Mouse (Mus musculus) MEL (cell line): ENCODE measurements at regions not wholly inside any gene's neighbourhood (a gene's known extent, or its start where the extent isn't known, plus 50 kb on each side); places are given as distances from the start of the nearest gene placed in this dataset.

Experiments
- DNase-seq: peaks from one replicate; pipeline ENCODE4 v3.0.0; 2011; ENCODE audit warnings: low read depth, low spot score
- H3K27ac ChIP-seq: 2 replicates; pipeline ENCODE4 v1.5.1; 2012; ENCODE audit warnings: low read depth, mild to moderate bottlenecking, control low read depth, low read length, moderate library complexity; ENCODE audit not compliant: control insufficient read depth
- H3K27me3 ChIP-seq, 2 experiments: fragments of 150-350 bp in 1 of 2; sonication (generic) in 1 of 2; 2 replicates each; pipeline ENCODE4 v1.6.1; 2012; ENCODE audit warnings: low read length in 2 of 2, mild to moderate bottlenecking in 2 of 2, improper control_type of control experiment in 1 of 2, moderate library complexity in 1 of 2; ENCODE audit not compliant: insufficient read depth in 2 of 2, control insufficient read depth in 1 of 2
- H3K36me3 ChIP-seq, 2 experiments: 2 replicates each; pipeline ENCODE4 v1.6.1; 2012 to 2014; ENCODE audit warnings: low read length in 2 of 2, improper control_type of control experiment in 1 of 2, inconsistent platforms in 1 of 2, mild to moderate bottlenecking in 1 of 2; ENCODE audit not compliant: insufficient read depth in 2 of 2, control insufficient read depth in 1 of 2
- H3K4me1 ChIP-seq, 2 experiments: fragments of 150-350 bp in 1 of 2; sonication (generic) in 1 of 2; 2 replicates each; pipeline ENCODE4 v1.6.1; 2012; ENCODE audit warnings: low read length in 2 of 2, improper control_type of control experiment in 1 of 2, mild to moderate bottlenecking in 1 of 2; ENCODE audit not compliant: insufficient read depth in 2 of 2, control insufficient read depth in 1 of 2
- H3K4me3 ChIP-seq, 2 experiments: fragments of 150-350 bp in 1 of 2; sonication (generic) in 1 of 2; 2 replicates each; pipeline ENCODE4 v1.5.1; 2012; ENCODE audit warnings: low read depth in 2 of 2, low read length in 2 of 2, mild to moderate bottlenecking in 2 of 2, moderate library complexity in 2 of 2, control low read depth in 1 of 2, improper control_type of control experiment in 1 of 2; ENCODE audit not compliant: control insufficient read depth in 1 of 2, insufficient read depth in 1 of 2
- H3K79me2 ChIP-seq: 2 replicates; pipeline ENCODE4 v1.6.1; 2012; ENCODE audit warnings: mild to moderate bottlenecking, low read length, moderate library complexity; ENCODE audit not compliant: control insufficient read depth, poor library complexity, insufficient read depth
- H3K9ac ChIP-seq: 2 replicates; pipeline ENCODE4 v1.6.1; 2012; ENCODE audit warnings: low read depth, mild to moderate bottlenecking, control low read depth, low read length, moderate library complexity; ENCODE audit not compliant: control insufficient read depth, poor library complexity, severe bottlenecking
- H3K9me3 ChIP-seq: fragments of 150-350 bp; sonication (generic); replicated peaks from 2 replicates; pipeline ENCODE4 v1.6.1; 2012; ENCODE audit warnings: mild to moderate bottlenecking, low read length, improper control_type of control experiment, moderate library complexity; ENCODE audit not compliant: insufficient read depth
- BHLHE40 ChIP-seq: IDR thresholded peaks from 2 replicates; pipeline ENCODE4 v1.6.1; 2012; ENCODE audit warnings: low read depth, mild to moderate bottlenecking, inconsistent platforms, low read length, improper control_type of control experiment, borderline replicate concordance
- CHD2 ChIP-seq: IDR thresholded peaks from 2 replicates; pipeline ENCODE4 v1.6.1; 2011; ENCODE audit warnings: low read length, improper control_type of control experiment
- E2F4 ChIP-seq: IDR thresholded peaks from 2 replicates; pipeline ENCODE4 v1.6.1; 2011; ENCODE audit warnings: low read depth, low read length, improper control_type of control experiment, borderline replicate concordance
- ETS1 ChIP-seq: IDR thresholded peaks from 2 replicates; pipeline ENCODE4 v1.6.1; 2012; ENCODE audit warnings: low read depth, mild to moderate bottlenecking, inconsistent platforms, low read length, improper control_type of control experiment, moderate library complexity
- GATA1 ChIP-seq: IDR thresholded peaks from 2 replicates; pipeline ENCODE4 v1.6.1; 2011; ENCODE audit warnings: low read depth, low read length, improper control_type of control experiment
- MAFK ChIP-seq: IDR thresholded peaks from 2 replicates; pipeline ENCODE4 v1.6.1; 2011; ENCODE audit warnings: low read depth, mild to moderate bottlenecking, low read length, improper control_type of control experiment, borderline replicate concordance
- MAX ChIP-seq: IDR thresholded peaks from 2 replicates; pipeline ENCODE4 v1.6.1; 2011; ENCODE audit warnings: low read length, improper control_type of control experiment
- MAZ ChIP-seq: IDR thresholded peaks from 2 replicates; pipeline ENCODE4 v1.6.1; 2012; ENCODE audit warnings: low read depth, mild to moderate bottlenecking, inconsistent platforms, low read length, improper control_type of control experiment
- MYB ChIP-seq: IDR thresholded peaks from 2 replicates; pipeline ENCODE4 v1.6.1; 2011; ENCODE audit warnings: mild to moderate bottlenecking, low read depth, low read length, improper control_type of control experiment
- MYC ChIP-seq: IDR thresholded peaks from 2 replicates; pipeline ENCODE4 v1.6.1; 2011; ENCODE audit warnings: low read depth, mild to moderate bottlenecking, low read length, improper control_type of control experiment, moderate library complexity
- POLR2AphosphoS2 ChIP-seq: IDR thresholded peaks from 2 replicates; pipeline ENCODE4 v1.6.1; 2011; ENCODE audit warnings: low read length, improper control_type of control experiment
- POLR2AphosphoS5 ChIP-seq: IDR thresholded peaks from 2 replicates; pipeline ENCODE4 v1.6.1; 2012; ENCODE audit warnings: low read depth, borderline replicate concordance, mild to moderate bottlenecking, inconsistent platforms, low read length, moderate library complexity, mixed read lengths
- USF2 ChIP-seq, 2 experiments: IDR thresholded peaks; 2 replicates each; pipeline ENCODE4 v1.6.1; 2011 to 2012; ENCODE audit warnings: improper control_type of control experiment in 2 of 2, low read length in 2 of 2, borderline replicate concordance in 1 of 2, inconsistent platforms in 1 of 2, low read depth in 1 of 2, mild to moderate bottlenecking in 1 of 2; ENCODE audit not compliant: insufficient read depth in 1 of 2
- ZC3H11A ChIP-seq: IDR thresholded peaks from 2 replicates; pipeline ENCODE4 v1.6.1; 2012; ENCODE audit warnings: low read depth, mild to moderate bottlenecking, inconsistent platforms, low read length, improper control_type of control experiment
- ZKSCAN1 ChIP-seq: IDR thresholded peaks from 2 replicates; pipeline ENCODE4 v1.6.1; 2012; ENCODE audit warnings: low read depth, mild to moderate bottlenecking, inconsistent platforms, low read length, improper control_type of control experiment, moderate library complexity
- ZMIZ1 ChIP-seq: IDR thresholded peaks from 2 replicates; pipeline ENCODE4 v1.6.1; 2012; ENCODE audit warnings: low read depth, mild to moderate bottlenecking, inconsistent platforms, low read length, improper control_type of control experiment, moderate library complexity

DNA sequence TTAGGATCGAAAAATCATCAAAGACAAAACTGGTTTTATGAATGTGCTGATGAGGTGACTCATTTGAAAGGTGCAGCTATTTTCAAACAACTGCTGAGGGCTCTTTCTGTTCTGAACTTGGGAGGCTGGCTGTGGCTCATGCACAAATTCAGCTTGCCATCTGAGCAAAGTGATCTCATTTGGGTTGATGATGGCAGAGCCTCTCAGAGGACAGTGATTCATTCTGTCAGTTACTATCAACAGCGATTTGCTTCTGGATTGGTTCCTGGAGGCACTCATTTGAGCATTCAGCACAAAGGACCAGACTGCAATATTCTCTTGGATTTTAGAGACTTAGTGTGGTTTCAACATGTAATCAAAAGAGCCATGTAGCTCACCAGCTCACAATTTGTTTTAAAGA, 285.8 kb upstream of the Ell2 start:
- H3K4me3 ChIP-seq = no peak overlapping the region
- TF ChIP-seq USF2 (IDR thresholded peaks at IDR 0.05; ENCODE audit: borderline replicate concordance in 1 of 2, insufficient read depth in 1 of 2, low read depth in 1 of 2, low read length in 2 of 2) (no peak), POLR2AphosphoS5 (no peak), MYB (no peak), ZC3H11A (no peak), ZMIZ1 (no peak), MAFK (no peak), MAZ (no peak), E2F4 (no peak), MAX (no peak), CHD2 (no peak), ZKSCAN1 (no peak)
- TF ChIP-seq, all 39 proteins: peak for 0
- H3K27me3 ChIP-seq = no peaks in the 10 kb centered on the region
- no peak for DNase-seq
- H3K4me1 ChIP-seq = no peaks in the 10 kb centered on the region
- no peaks in the 10 kb centered on the region for H3K9me3 ChIP-seq
- no peaks in the 10 kb centered on the region for H3K36me3 ChIP-seq
- no peak overlapping the region for H3K27ac ChIP-seq
- no peak overlapping the region for H3K9ac ChIP-seq
- H3K79me2 ChIP-seq = no peaks in the 10 kb centered on the region

DNA sequence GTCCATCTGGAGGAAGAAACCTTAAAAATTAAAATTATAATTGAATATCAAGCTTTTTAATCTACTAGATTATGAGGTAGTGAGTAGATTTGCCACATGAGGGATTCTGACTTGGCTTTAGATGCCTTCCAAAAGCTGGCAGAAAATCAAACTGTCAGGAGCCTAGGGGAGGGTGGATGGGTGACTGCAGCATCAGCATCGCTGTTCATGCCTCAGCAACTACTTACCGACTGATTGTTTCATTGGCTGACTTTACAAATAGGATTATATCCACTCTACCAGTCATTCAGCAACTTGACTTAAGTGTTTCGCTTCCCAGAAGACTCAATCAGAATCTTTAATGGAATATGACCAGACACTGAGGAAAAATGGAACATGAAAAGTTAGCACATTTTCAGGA, 279.6 kb upstream of the Ell2 start:
- no peak overlapping the region for H3K9ac ChIP-seq
- H3K4me3 ChIP-seq = no peak overlapping the region
- no peaks in the 10 kb centered on the region for H3K4me1 ChIP-seq
- DNase-seq = no peak
- H3K36me3 ChIP-seq = no peaks in the 10 kb centered on the region
- no peaks in the 10 kb centered on the region for H3K9me3 ChIP-seq
- H3K79me2 ChIP-seq = no peaks in the 10 kb centered on the region
- no peak overlapping the region for H3K27ac ChIP-seq
- no peak for TF ChIP-seq MYC
- TF ChIP-seq MAZ = no peak
- TF ChIP-seq GATA1 = no peak
- no peak for TF ChIP-seq POLR2AphosphoS5
- no peaks in the 10 kb centered on the region for H3K27me3 ChIP-seq

DNA sequence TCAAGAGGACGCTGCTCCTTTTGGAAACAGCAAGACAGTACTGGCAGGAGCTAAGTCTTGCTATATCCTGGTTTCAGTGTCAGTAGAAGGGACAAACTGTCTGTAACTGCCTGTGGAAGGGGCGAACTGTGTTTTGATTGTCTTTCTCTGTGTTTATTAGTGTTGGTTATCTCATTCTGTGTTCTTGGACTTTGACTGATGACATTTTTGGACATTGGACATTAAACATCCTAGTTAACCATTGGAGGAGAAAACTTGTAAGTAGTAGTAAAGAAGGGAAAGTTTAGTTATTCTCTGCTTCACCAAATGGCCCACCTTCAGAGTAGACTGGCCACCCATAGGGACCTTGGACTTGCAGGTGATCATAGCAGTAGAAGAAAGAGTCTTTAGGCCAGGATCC, 267.4 kb upstream of the Ell2 start:
- H3K27ac ChIP-seq = no peak overlapping the region
- no peaks in the 10 kb centered on the region for H3K79me2 ChIP-seq
- TF ChIP-seq MYC (no peak), BHLHE40 (no peak), E2F4 (no peak), MYB (no peak), CHD2 (no peak), POLR2AphosphoS2 (no peak), ETS1 (no peak)
- TF ChIP-seq, all 39 proteins: peak for 0
- Histone ChIP-seq H3K36me3 (no peaks in the 10 kb centered on the region), H3K4me3 (no peak overlapping the region), H3K9me3 (no peaks in the 10 kb centered on the region), H3K27me3 (no peaks in the 10 kb centered on the region), H3K4me1 (no peaks in the 10 kb centered on the region), H3K9ac (no peak overlapping the region)
- DNase-seq = no peak
